Mouse (Mus musculus): ENCODE data around the gene Tmem248. TPM values are rescaled to one million over a fixed set of nuclear protein-coding genes. Genes with fewer than 3 reads are reported as not detected.

Tmem248 gene
- total RNA-seq, 2 experiments from 2014 or later = 39.3 to 42.9 TPM

DNA sequence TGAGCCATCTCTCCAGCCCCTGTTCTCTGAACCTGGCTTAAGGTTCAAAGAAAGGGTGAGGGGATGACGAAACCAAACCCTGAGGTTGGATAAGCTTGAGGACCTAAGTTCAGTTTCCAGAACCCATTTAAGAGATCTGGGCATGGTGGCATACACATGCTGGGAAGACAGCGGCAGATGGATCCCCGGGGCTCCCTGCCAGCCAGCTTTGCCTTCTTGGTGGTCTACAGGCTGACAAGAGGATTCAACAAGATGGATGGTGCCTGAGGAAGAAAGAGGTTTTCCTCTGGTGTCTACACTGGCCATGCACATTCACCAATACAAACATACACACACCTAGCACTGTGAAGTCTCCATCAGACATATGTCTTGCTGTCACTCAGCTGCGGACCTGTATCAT is 76.1 kb downstream of the Tmem248 start:
- peak in 1 of 2 experiments; percentile 10 for DNase-seq (ENCODE audit: low spot score in 2 of 2)
- intact Hi-C loops (cut with DNase I) = no loop called here

Other genes with a start within 250 kb of the Tmem248 start
- 10 to 100 TPM; 11.4 to 11.5 TPM for gene Gusb, start 214.0 kb upstream of the Tmem248 start, total RNA-seq (2021)
- gene Asl, start 187.8 kb upstream of the Tmem248 start, total RNA-seq (2021) = 10 to 100 TPM; 18.8 to 19.0 TPM
- 10 to 100 TPM; 29.7 to 30.7 TPM for gene Crcp, start 187.8 kb upstream of the Tmem248 start, total RNA-seq (2021)
- 10 to 100 TPM; 33.3 to 34.1 TPM for gene Tpst1, start 143.8 kb upstream of the Tmem248 start, total RNA-seq (2021)
- 10 to 100 TPM; 10.3 to 11.8 TPM for gene Kctd7, start 72.2 kb upstream of the Tmem248 start, total RNA-seq (2021)
- gene Rabgef1, start 45.3 kb upstream of the Tmem248 start, total RNA-seq (2021) = 10 to 100 TPM; 55.8 to 57.4 TPM
- gene Sbds, start 38.4 kb downstream of the Tmem248 start, total RNA-seq (2021) = 10 to 100 TPM; 73.5 to 75.5 TPM
- gene Tyw1, start 38.5 kb downstream of the Tmem248 start, total RNA-seq (2021) = 10 to 100 TPM; 15.5 to 16.4 TPM
- 100 to 1,000 TPM; 130 to 154 TPM for gene Caln1, start 152.4 kb downstream of the Tmem248 start, total RNA-seq (2021)
- gene A330070K13Rik, start 167.6 kb downstream of the Tmem248 start, total RNA-seq (2021) = 1 to 10 TPM; 1.1 to 1.6 TPM